Mouse (Mus musculus): ENCODE results near the gene Prkra.

DNA sequence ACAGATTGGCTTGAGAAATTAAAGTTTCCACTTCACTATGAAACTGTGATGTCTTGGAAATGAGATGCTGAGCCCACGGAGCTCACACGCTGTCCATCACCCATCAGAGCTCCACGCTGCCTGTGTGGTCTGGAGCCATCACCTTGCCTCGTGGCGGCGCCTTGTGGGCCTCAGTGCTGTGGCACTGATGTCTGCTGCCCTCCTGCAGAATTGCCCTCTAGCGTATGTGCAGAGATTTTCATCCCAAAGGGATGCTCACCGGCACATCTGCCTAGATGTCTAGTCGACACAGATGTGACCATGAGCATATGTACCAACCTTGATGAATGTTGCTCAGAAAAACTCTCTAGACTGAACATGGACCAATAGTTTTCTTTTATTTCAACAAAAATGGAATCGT, 60.9 kb downstream of the Prkra start:
- TF ChIP-seq NELFE (IDR thresholded peaks at IDR 0.05; ENCODE audit: low read depth, low read length): no peak; the same call in 1 of the 2 replicates
- no peak for TF ChIP-seq RCOR1 (conservative IDR thresholded peaks at IDR 0.05; ENCODE audit: low read depth, low read length)
- TF ChIP-seq USF1 (IDR thresholded peaks at IDR 0.05; ENCODE audit: low read depth, low read length): no peak
- TF ChIP-seq MAX (IDR thresholded peaks at IDR 0.05; ENCODE audit: low read length): no peak
- TF ChIP-seq HCFC1 (IDR thresholded peaks at IDR 0.05; ENCODE audit: low read depth, low read length): no peak
- no peak for TF ChIP-seq POLR2A (IDR thresholded peaks at IDR 0.05; ENCODE audit: low read depth, low read length)
- peak in 1 of 2 experiments; percentile 91; a peak in 2 of 4 replicates for TF ChIP-seq CTCF (conservative IDR thresholded peaks at IDR 0.05 in 1 of 2, IDR thresholded peaks at IDR 0.05 in 1 of 2; ENCODE audit: low read depth in 2 of 2, low read length in 2 of 2)

Data from CH12.LX (cell line).